ENCODE assay signal across 17 mouse cellular contexts in genomic region chr14:106211062-106211461, GRCm38 (mm10).
A peak's percentile ranks its signal among the peaks of the same experiment; 100 is the strongest.
DNase-seq lines count a peak whose midpoint lies in the region; ATAC-seq lines count a peak whose summit lies in the region.
"Had no signal": no experiment of that assay in that cellular context is flagged by ENCODE, and none has a peak within 500 bp of the region (broad histone marks: within the 10 kb centered on the region; RNA-seq: fewer than 3 reads in every experiment).

No protein-coding gene starts in this region.

- peak; percentile 31; the same call in 1 of the 2 replicates for ATAC-seq in limb, embryonic 11.5 days (ENCODE audit: insufficient number of reproducible peaks, low FRiP score, low TSS enrichment, low read depth)
- ATAC-seq in monocyte, adult 5-6 weeks (replicated peaks; ENCODE audit: insufficient number of reproducible peaks, low FRiP score, low TSS enrichment, poor library complexity, severe bottlenecking), result peak; percentile 50; the same call in 1 of the 2 replicates
- ATAC-seq: forebrain, embryonic 13.5 days; forebrain, postnatal 0 days had no signal

- no peak for DNase-seq in limb, embryonic 11.5 days (ENCODE audit: low spot score)
- no peak for DNase-seq in limb, embryonic 10.5 days (ENCODE audit: low spot score)
- DNase-seq in forelimb bud, embryonic 11.5 days (ENCODE audit: low read depth, low spot score), result peak; percentile 58
- DNase-seq in left cerebral cortex, postnatal 4 days, result no peak
- no peak for DNase-seq in right cerebral cortex, postnatal 10 days (ENCODE audit: low spot score in 2 of 2)
- DNase-seq: adrenal gland, adult 2 months; adrenal gland, postnatal 25 days; cerebellum, adult 8-10 months; cerebellum, postnatal 25 days; forebrain, postnatal 0 days had no signal

- H3K4me2 ChIP-seq in limb, embryonic 11.5 days (ENCODE audit: low read depth, severe bottlenecking), result no peak overlapping the region
- H3K4me2 ChIP-seq: forebrain, embryonic 13.5 days; heart, embryonic 12.5 days; hindbrain, embryonic 15.5 days had no signal

- H3K4me3 ChIP-seq in limb, embryonic 11.5 days (ENCODE audit: low read depth, low read length), result no peak overlapping the region
- H3K4me3 ChIP-seq in limb, embryonic 10.5 days, result no peak overlapping the region
- H3K4me3 ChIP-seq: embryonic facial prominence, embryonic 10.5 days; forebrain, embryonic 13.5 days; heart, adult 2 months; heart, embryonic 12.5 days; hindbrain, embryonic 10.5 days; hindbrain, embryonic 15.5 days had no signal

- no peaks in the 10 kb centered on the region for H3K36me3 ChIP-seq in limb, embryonic 11.5 days (ENCODE audit: control insufficient read depth, insufficient read depth, low read length)
- H3K36me3 ChIP-seq in limb, embryonic 10.5 days, result no peaks in the 10 kb centered on the region
- H3K36me3 ChIP-seq: embryonic facial prominence, embryonic 10.5 days; heart, embryonic 12.5 days; hindbrain, embryonic 10.5 days; hindbrain, embryonic 15.5 days had no signal

- H3K27ac ChIP-seq in limb, embryonic 11.5 days (replicated peaks; ENCODE audit: low read depth, low read length), result 0 out of 2 replicates have a peak overlapping the region, but pooled peaks have one; percentile 8
- H3K27ac ChIP-seq in limb, embryonic 10.5 days, result no peak overlapping the region
- H3K27ac ChIP-seq: embryonic facial prominence, embryonic 10.5 days; forebrain, embryonic 13.5 days; heart, adult 2 months; hindbrain, embryonic 10.5 days; hindbrain, embryonic 15.5 days had no signal

- WGBS in limb, embryonic 11.5 days, result 61% methylated on average over 2 of the region's 2 CpGs
- WGBS in limb, embryonic 10.5 days, result 71% methylated on average over 2 of the region's 2 CpGs

- no peaks in the 10 kb centered on the region for H3K9me3 ChIP-seq in limb, embryonic 11.5 days (ENCODE audit: control insufficient read depth, low read length)
- no peaks in the 10 kb centered on the region for H3K9me3 ChIP-seq in limb, embryonic 10.5 days (replicated peaks)
- H3K9me3 ChIP-seq: embryonic facial prominence, embryonic 10.5 days; forebrain, embryonic 13.5 days; heart, embryonic 12.5 days; hindbrain, embryonic 10.5 days; hindbrain, embryonic 15.5 days had no signal

- H3K4me1 ChIP-seq in limb, embryonic 11.5 days (ENCODE audit: control insufficient read depth, insufficient read depth, low read length), result no peaks in the 10 kb centered on the region
- no peaks in the 10 kb centered on the region for H3K4me1 ChIP-seq in limb, embryonic 10.5 days
- H3K4me1 ChIP-seq: embryonic facial prominence, embryonic 10.5 days; forebrain, embryonic 13.5 days; heart, embryonic 12.5 days; hindbrain, embryonic 10.5 days; hindbrain, embryonic 15.5 days had no signal

- H3K9ac ChIP-seq in limb, embryonic 11.5 days (ENCODE audit: low read length), result no peak overlapping the region
- H3K9ac ChIP-seq: forebrain, embryonic 13.5 days; forebrain, postnatal 0 days; heart, embryonic 12.5 days; hindbrain, embryonic 15.5 days had no signal

- H3K27me3 ChIP-seq in limb, embryonic 11.5 days (ENCODE audit: control insufficient read depth, insufficient read depth, low read length), result no peaks in the 10 kb centered on the region
- no peaks in the 10 kb centered on the region for H3K27me3 ChIP-seq in limb, embryonic 10.5 days (ENCODE audit: low read depth, poor library complexity, severe bottlenecking)
- H3K27me3 ChIP-seq: forebrain, embryonic 13.5 days; heart, embryonic 12.5 days; hindbrain, embryonic 15.5 days had no signal

- intact Hi-C loops in left cerebral cortex, postnatal 4 days (cut with DNase I), result no loop called here
